Mouse (Mus musculus) hindbrain, embryonic 11.5 days (tissue): ENCODE data around the gene Zfp454. TPM values are rescaled to one million over a fixed set of nuclear protein-coding genes. Genes with fewer than 3 reads are reported as not detected.

Experiments
- ATAC-seq: fragments of 200-750 bp; cut with Nextera tagmentation; 2 replicates; pipeline ENCODE4 v1.8.0; 2017; ENCODE audit warnings: mild to moderate bottlenecking, moderate TSS enrichment, moderate library complexity; ENCODE audit not compliant: low FRiP score
- DNase-seq: peaks from one replicate; pipeline ENCODE4 v3.0.0-alpha.2; 2015; ENCODE audit warnings: low spot score
- H3K27ac ChIP-seq: fragments of 300-500 bp; sonication (generic); 2 replicates; pipeline ENCODE4 v1.5.1; 2014; ENCODE audit warnings: mild to moderate bottlenecking, low read depth, low read length
- H3K27me3 ChIP-seq: fragments of 300-500 bp; sonication (generic); 2 replicates; pipeline ENCODE4 v1.6.1; 2014; ENCODE audit warnings: mild to moderate bottlenecking, low read length, moderate library complexity, mixed read lengths; ENCODE audit not compliant: control insufficient read depth, insufficient read depth
- H3K36me3 ChIP-seq: fragments of 300-500 bp; sonication (generic); 2 replicates; pipeline ENCODE4 v1.6.1; 2014; ENCODE audit warnings: mild to moderate bottlenecking, low read length, moderate library complexity, mixed read lengths; ENCODE audit not compliant: control insufficient read depth, insufficient read depth
- H3K4me1 ChIP-seq: fragments of 300-500 bp; sonication (generic); replicated peaks from 2 replicates; pipeline ENCODE4 v1.6.1; 2014; ENCODE audit warnings: low read length, mixed read lengths; ENCODE audit not compliant: control insufficient read depth, insufficient read depth
- H3K4me2 ChIP-seq: fragments of 300-500 bp; sonication (generic); replicated peaks from 2 replicates; pipeline ENCODE4 v1.6.1; 2014; ENCODE audit warnings: mild to moderate bottlenecking, low read depth, low read length
- H3K4me3 ChIP-seq: fragments of 300-500 bp; sonication (generic); 2 replicates; pipeline ENCODE4 v1.5.1; 2014; ENCODE audit warnings: low read depth, low read length
- H3K9ac ChIP-seq: fragments of 300-500 bp; sonication (generic); 2 replicates; pipeline ENCODE4 v1.6.1; 2014; ENCODE audit warnings: low read depth, low read length
- H3K9me3 ChIP-seq: fragments of 300-500 bp; sonication (generic); 2 replicates; pipeline ENCODE4 v1.6.1; 2016; ENCODE audit warnings: low read length; ENCODE audit not compliant: control insufficient read depth
- WGBS: fragments of 180-500 bp; shearing (Covaris S2); extraction: QIAGEN DNeasy Blood & Tissue Kit; methylation state at CpG from one replicate; pipeline ENCODE4 v1.1.7; 2014; 5-methylcytosine and 5-hydroxymethylcytosine counted together
- polyA plus RNA-seq: library from polyadenylated mRNA; unstranded; fragments of >200 nt; fragmentation: Nextera tagmentation; extraction: Ambion mirVana; gene quantifications from 2 replicates; pipeline ENCODE4 v1.2.1, GENCODE M21; 2014

Gene Zfp454
- polyA plus RNA-seq, 1 experiment from 2014 or later, result 15.5 TPM

DNA sequence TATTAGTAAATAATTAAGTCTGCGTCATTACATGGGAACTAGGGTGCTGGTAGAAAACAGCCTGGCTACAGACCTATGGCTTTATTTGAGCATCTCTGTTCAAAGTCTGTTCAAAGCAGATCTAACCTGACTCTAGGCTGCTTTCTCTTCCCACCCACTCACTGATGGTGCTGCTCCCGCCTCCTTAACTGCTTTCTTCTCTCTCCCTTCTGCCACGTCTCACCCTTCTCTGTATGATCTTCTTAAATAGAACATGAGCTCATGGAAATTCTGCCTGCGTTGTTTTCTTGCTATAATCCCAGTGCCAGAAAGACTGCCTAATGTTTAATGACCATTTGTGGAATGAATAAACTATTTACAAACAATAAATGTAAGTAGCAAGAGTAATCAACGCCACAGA lies 20.7 kb upstream of the Zfp454 start:
- no peak overlapping the region for H3K4me3 ChIP-seq
- H3K36me3 ChIP-seq, result peaks cover 66% of the 10 kb centered on the region
- DNase-seq (no peak), ATAC-seq (no peak)
- no peak overlapping the region for H3K9ac ChIP-seq
- H3K9me3 ChIP-seq, result peaks cover 17% of the 10 kb centered on the region
- no peak overlapping the region for H3K27ac ChIP-seq
- 94% methylated on average over 5 of the region's 5 CpGs for WGBS
- H3K27me3 ChIP-seq, result no peaks in the 10 kb centered on the region
- H3K4me1 ChIP-seq, result no peaks in the 10 kb centered on the region
- no peak overlapping the region for H3K4me2 ChIP-seq

DNA sequence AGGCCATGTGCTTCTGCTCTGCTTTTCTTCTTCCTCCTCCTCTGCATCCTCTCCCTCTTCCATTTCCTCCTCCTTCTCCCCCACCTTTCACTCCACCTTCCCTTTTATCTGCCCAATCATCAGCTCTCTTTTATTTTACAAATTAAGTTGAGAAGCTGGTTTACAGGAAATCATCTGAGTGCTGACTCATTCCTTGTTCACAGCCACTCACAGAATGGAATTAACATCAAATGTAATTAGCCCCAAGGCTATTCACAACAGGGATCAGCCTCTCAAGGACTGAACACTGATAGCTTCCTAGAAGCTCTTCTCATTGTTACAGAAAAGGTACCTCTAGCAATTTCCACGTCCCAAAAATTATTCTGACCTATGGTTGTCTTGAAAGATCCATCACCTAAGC lies 9.9 kb upstream of the Zfp454 start:
- H3K27ac ChIP-seq, result no peak overlapping the region
- DNase-seq (no peak), ATAC-seq (no peak)
- peaks cover 20% of the 10 kb centered on the region for H3K36me3 ChIP-seq
- H3K4me3 ChIP-seq, result no peak overlapping the region
- H3K27me3 ChIP-seq, result no peaks in the 10 kb centered on the region
- WGBS, result 85% methylated on average over 1 of the region's 1 CpGs
- no peaks in the 10 kb centered on the region for H3K4me1 ChIP-seq
- H3K4me2 ChIP-seq, result no peak overlapping the region
- peaks cover 20% of the 10 kb centered on the region for H3K9me3 ChIP-seq
- no peak overlapping the region for H3K9ac ChIP-seq

DNA sequence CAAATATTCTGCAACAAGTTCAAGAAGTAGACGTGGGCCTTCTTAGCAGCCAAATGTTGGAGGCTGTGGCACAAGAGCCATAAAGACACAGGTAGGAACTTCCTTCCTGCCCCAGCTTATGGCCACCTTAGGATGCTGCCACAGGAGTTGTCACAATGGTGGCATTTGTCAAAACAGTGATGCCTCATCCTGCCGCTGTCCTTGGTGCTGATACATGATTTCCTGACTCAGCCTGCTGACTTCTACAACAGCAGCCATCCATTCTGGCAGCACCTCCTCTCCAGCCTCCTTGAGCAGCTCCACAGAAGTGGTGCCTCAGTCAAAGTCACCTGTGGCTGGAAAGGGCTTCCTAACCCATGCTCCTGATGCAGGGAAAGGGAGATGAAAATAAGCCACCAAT lies 5.0 kb upstream of the Zfp454 start:
- Histone ChIP-seq H3K27me3 (no peaks in the 10 kb centered on the region), H3K27ac (no peak overlapping the region), H3K9ac (no peak overlapping the region), H3K9me3 (no peaks in the 10 kb centered on the region; the same call in none of the 2 replicates), H3K4me3 (no peak overlapping the region), H3K4me2 (no peak overlapping the region), H3K4me1 (no peaks in the 10 kb centered on the region), H3K36me3 (no peaks in the 10 kb centered on the region)
- DNase-seq (no peak), ATAC-seq (no peak)
- WGBS, result 51% methylated on average over 2 of the region's 2 CpGs

DNA sequence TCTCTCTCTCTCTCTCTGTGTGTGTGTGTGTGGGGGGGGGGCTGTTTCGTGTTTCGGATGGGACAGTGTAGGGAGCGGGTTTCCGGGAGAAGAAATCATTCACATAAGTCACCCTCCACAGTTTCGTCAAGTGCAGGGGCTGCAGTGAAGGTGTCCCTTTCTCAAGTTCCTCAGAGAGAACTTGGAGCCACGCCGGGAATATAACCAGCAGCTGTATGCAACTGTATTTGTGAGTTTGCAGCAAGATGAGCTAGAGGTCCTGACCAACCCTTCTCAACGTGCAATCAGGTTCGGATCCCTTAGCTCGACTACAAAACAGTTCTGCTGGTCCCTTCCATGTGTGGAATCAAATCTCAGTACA lies 538 bp downstream of the Zfp454 start:
- Histone ChIP-seq H3K27me3 (no peaks in the 10 kb centered on the region), H3K9ac (peak overlapping the region; percentile 67), H3K4me2 (peak overlapping the region; percentile 64), H3K36me3 (no peaks in the 10 kb centered on the region), H3K27ac (0 out of 2 replicates have a peak overlapping the region, but pooled peaks have one; percentile 24), H3K4me1 (no peaks in the 10 kb centered on the region; the same call in 1 of the 2 replicates), H3K4me3 (peak overlapping the region; percentile 42), H3K9me3 (no peaks in the 10 kb centered on the region)
- 22% methylated on average over 10 of the region's 10 CpGs for WGBS
- ATAC-seq (peak; percentile 35), DNase-seq (no peak)

DNA sequence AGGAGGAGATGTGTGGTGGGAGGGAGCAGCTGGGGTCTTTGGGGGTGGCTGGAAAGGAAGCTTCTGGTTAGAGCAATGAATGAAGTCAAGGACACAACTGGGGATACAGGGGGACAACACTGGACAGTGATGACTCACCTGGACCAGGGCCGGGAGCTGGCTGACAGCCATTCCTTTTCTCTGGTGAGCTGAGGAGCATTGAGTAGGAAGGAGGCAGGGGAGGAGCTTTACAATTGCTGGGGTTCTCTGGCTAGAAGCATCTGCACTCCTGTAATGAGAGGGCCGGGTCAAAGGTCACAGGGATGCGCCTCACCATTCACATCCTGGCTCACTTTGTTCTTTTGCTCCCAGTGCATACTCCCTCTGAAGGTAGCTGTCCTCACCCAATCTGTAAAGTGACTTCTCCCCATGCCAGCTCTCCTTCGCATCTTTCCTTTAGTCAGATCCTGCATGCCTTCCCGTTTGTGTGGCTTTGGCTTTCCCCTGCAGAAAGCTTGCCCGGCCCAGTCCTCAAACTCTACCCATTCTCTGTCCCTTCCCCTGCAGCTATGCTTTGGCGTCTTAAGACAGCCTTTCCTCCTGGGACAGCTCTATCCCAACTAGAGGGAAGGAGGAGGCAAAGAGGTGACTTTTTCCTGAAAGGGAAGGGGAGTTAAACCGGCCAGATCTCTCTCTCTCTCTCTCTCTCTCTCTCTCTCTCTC lies 1.1 kb downstream of the Zfp454 start:
- ATAC-seq, result no peak
- Histone ChIP-seq H3K27me3 (no peaks in the 10 kb centered on the region), H3K4me3 (peak overlapping the region; percentile 42), H3K9ac (peak overlapping the region; percentile 67), H3K27ac (no peak overlapping the region), H3K4me1 (no peaks in the 10 kb centered on the region; the same call in 1 of the 2 replicates), H3K4me2 (peak overlapping the region; percentile 64), H3K36me3 (no peaks in the 10 kb centered on the region), H3K9me3 (no peaks in the 10 kb centered on the region)
- peak; percentile 10 for DNase-seq
- 57% methylated on average over 8 of the region's 8 CpGs for WGBS

DNA sequence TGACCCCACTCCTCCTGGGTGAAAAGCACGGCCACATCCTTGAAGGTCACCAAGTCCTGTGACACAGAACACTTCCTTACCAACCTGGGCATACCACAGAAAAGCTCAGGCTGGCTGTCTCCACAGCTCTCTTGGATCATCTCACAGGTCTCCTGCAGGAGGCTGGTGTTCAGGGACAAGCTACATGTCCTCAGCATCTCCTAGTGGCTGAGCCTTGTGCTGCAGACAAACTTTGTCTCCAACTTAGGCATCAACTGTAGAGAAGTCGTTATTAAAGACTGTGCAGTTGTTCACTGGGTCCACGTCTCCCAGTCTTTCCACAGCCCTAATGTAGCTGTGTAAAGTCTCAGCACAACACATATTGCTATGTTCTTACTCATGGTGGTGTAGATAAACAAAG lies 3.7 kb downstream of the Zfp454 start:
- H3K9ac ChIP-seq, result no peak overlapping the region
- H3K27ac ChIP-seq, result no peak overlapping the region
- H3K4me2 ChIP-seq, result no peak overlapping the region

DNA sequence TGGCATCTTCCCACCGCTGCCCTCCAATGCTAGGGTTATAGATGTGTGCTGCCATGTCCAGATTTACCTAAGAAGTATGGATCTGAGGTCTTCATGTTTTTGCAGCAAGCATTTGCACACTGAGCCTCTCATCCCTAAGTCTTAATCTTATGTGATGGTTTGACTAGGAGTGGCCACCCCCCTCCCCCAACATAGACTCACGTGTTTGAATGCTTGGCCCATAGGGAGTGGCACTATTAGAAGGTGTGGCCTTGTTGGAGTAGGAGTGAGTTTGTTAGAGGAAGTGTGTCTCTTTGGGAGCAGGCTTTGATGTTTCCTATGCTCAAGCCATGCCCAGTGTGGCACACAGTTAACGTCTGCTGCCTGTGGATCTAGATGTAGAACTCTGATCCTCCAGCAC lies 8.8 kb downstream of the Zfp454 start:
- H3K4me1 ChIP-seq, result no peaks in the 10 kb centered on the region
- WGBS, result 97% methylated on average over 3 of the region's 3 CpGs
- H3K27ac ChIP-seq, result no peak overlapping the region
- ATAC-seq, result no peak
- H3K36me3 ChIP-seq, result peaks cover 33% of the 10 kb centered on the region
- no peak overlapping the region for H3K9ac ChIP-seq
- H3K27me3 ChIP-seq, result no peaks in the 10 kb centered on the region
- no peak for DNase-seq
- no peak overlapping the region for H3K4me2 ChIP-seq
- peaks cover 1% of the 10 kb centered on the region; the same call in 1 of the 2 replicates for H3K9me3 ChIP-seq
- no peak overlapping the region for H3K4me3 ChIP-seq

More for the DNA sequence above, 3.7 kb downstream of the Zfp454 start:
- Histone ChIP-seq H3K9me3 (no peaks in the 10 kb centered on the region), H3K27me3 (no peaks in the 10 kb centered on the region), H3K36me3 (peaks cover 11% of the 10 kb centered on the region; the same call in 1 of the 2 replicates), H3K4me3 (no peak overlapping the region), H3K4me1 (no peaks in the 10 kb centered on the region; the same call in 1 of the 2 replicates)
- 85% methylated on average over 3 of the region's 3 CpGs for WGBS
- no peak for ATAC-seq
- no peak for DNase-seq

DNA sequence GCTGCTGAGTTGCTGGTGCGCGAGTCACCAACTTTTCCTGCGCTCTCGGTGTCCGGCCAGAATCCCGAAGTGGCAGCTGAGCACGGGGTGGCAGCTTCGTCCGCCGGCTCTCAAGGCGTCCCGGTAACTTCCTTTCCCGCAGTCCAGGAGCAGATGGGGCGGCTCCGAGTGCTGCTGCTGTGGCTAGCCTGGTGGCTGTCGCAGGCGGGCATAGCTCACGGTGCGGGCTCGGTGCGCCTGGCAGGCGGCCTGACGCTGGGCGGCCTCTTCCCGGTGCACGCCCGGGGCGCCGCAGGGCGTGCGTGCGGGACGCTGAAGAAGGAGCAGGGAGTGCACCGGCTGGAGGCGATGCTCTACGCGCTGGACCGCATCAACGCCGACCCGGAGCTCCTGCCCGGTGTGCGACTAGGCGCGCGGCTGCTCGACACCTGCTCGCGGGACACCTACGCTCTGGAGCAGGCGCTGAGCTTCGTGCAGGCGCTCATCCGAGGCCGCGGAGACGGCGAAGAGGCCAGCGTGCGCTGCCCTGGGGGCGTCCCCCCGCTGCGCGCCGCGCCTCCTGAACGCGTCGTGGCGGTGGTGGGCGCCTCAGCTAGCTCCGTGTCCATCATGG lies 36.4 kb downstream of the Zfp454 start:
- Histone ChIP-seq H3K9me3 (no peaks in the 10 kb centered on the region), H3K27ac (no peak overlapping the region), H3K4me2 (peak overlapping the region; percentile 84), H3K27me3 (peaks cover 50% of the 10 kb centered on the region), H3K36me3 (no peaks in the 10 kb centered on the region), H3K4me3 (peak overlapping the region; percentile 37), H3K9ac (peak overlapping the region; percentile 31; the same call in 1 of the 2 replicates), H3K4me1 (peaks cover 5% of the 10 kb centered on the region; the same call in 1 of the 2 replicates)
- ATAC-seq (no peak), DNase-seq (peak; percentile 57)
- under 1% methylated on average over 70 of the region's 72 CpGs for WGBS
